Mouse (Mus musculus) retina, postnatal 7 days (tissue): ENCODE measurements around the gene 1810013L24Rik.
"Not testable (repeated sequence)": the region's sequence is repeated elsewhere in the genome, so short reads cannot be mapped to it uniquely, and the experiment has no call there.

ENCODE experiments used
- DNase-seq: peaks from one replicate; pipeline ENCODE4 v3.0.0-alpha.2; 2012; ENCODE audit warnings: low read depth, low spot score

Gene 1810013L24Rik

GRCm38 (mm10) chr16:8895301-8895700 is 65.4 kb downstream of the 1810013L24Rik start:
- DNase-seq = no peak

- not testable (repeated sequence) for DNase-seq
Observed at GRCm38 (mm10) chr16:8906115-8906514, 76.2 kb downstream of the 1810013L24Rik start.
